Mouse (Mus musculus) liver, embryonic 16.5 days (tissue): Measurements from ENCODE around the gene Polq. TPM values are rescaled to one million over a fixed set of nuclear protein-coding genes. Genes with fewer than 3 reads are reported as not detected.

ENCODE experiments used
- polyA plus RNA-seq: library from polyadenylated mRNA; unstranded; fragments of >200 nt; fragmentation: Nextera tagmentation; extraction: Ambion mirVana; gene quantifications from 2 replicates; pipeline ENCODE4 v1.2.1, GENCODE M21; 2015

The Polq gene
- polyA plus RNA-seq, 1 experiment from 2014 or later, result 7.6 TPM

Other genes starting within 250 kb of the Polq start
- gene Slc15a2, start 226.8 kb upstream of the Polq start, polyA plus RNA-seq, result 1.8 and 2.7 TPM in 2 replicates
- 7.4 and 9.0 TPM in 2 replicates for gene Iqcb1, start 183.4 kb upstream of the Polq start, polyA plus RNA-seq
- 0.20 and 0.28 TPM in 2 replicates for gene Eaf2, start 136.8 kb upstream of the Polq start, polyA plus RNA-seq
- 24.2 and 24.8 TPM in 2 replicates for gene Golgb1, start 136.6 kb upstream of the Polq start, polyA plus RNA-seq
- gene Hcls1, start 76.8 kb upstream of the Polq start, polyA plus RNA-seq, result 13.8 TPM in 2 replicates
- gene Fbxo40, start 21.3 kb upstream of the Polq start, polyA plus RNA-seq, result 0.06 and 0.08 TPM in 2 replicates